Mouse (Mus musculus) left cerebral cortex, postnatal 36 days (tissue): ENCODE measurements around the gene Lims1. TPM values are rescaled to one million over a fixed set of nuclear protein-coding genes. Genes with fewer than 3 reads are reported as not detected.

Source experiments
- DNase-seq, 2 experiments: peaks; one replicate each; pipeline ENCODE4 v3.0.0; 2021 to 2022; ENCODE audit warnings: low spot score in 2 of 2, mixed read lengths in 1 of 2
- intact Hi-C: fragments of 180-260 bp; cut with DNase I; formaldehyde crosslinking; loops from one replicate; pipeline ENCODE4 v1.15.1; 2025
- total RNA-seq, 2 experiments: library from RNA; stranded (reverse); gene quantifications; 2 replicates each; pipeline ENCODE4 v1.2.3; 2021

The Lims1 gene
- total RNA-seq, 2 experiments from 2014 or later = 21.2 to 23.2 TPM

GRCm38 (mm10) chr10:58412852-58413251 lies 89.6 kb downstream of the Lims1 start:
- no peak for DNase-seq
- intact Hi-C loops = no loop called here

- intact Hi-C loops = no loop called here
- DNase-seq = no peak
Measured at GRCm38 (mm10) chr10:58416702-58417101, 93.4 kb downstream of the Lims1 start.

- intact Hi-C loops = no loop called here
Measured at GRCm38 (mm10) chr10:58418290-58418971, 95.2 kb downstream of the Lims1 start.

GRCm38 (mm10) chr10:58427930-58428329 lies 104.7 kb downstream of the Lims1 start:
- intact Hi-C loops = no loop called here
- DNase-seq = no peak

More at GRCm38 (mm10) chr10:58418290-58418971, 95.2 kb downstream of the Lims1 start:
- DNase-seq = no peak

GRCm38 (mm10) chr10:58445850-58446249 lies 122.6 kb downstream of the Lims1 start:
- intact Hi-C loops = loop anchor here (2.0 to 5.0 kb wide), 2 partner anchors 64 to 83 kb away; no protein-coding TSS in a partner anchor
- no peak for DNase-seq

GRCm38 (mm10) chr10:58446384-58447279 lies 123.4 kb downstream of the Lims1 start, which contains the start of gene Ranbp2:
Gene Ranbp2, plus strand, starts transcription at chr10:58446920.
- peak; percentile 99 for DNase-seq
- intact Hi-C loops = loop anchor here (2.0 to 5.0 kb wide), 2 partner anchors 64 to 84 kb away; no protein-coding TSS in a partner anchor

- DNase-seq = no peak
- intact Hi-C loops = loop anchor here (2.0 to 5.0 kb wide), 2 partner anchors 65 to 85 kb away; no protein-coding TSS in a partner anchor
Measured at GRCm38 (mm10) chr10:58447280-58447781, 124.1 kb downstream of the Lims1 start.

- intact Hi-C loops = no loop called here
- no peak for DNase-seq
Measured at GRCm38 (mm10) chr10:58451575-58451974, 128.3 kb downstream of the Lims1 start.

- DNase-seq = no peak
- intact Hi-C loops = no loop called here
Measured at GRCm38 (mm10) chr10:58452185-58452584, 128.9 kb downstream of the Lims1 start.

GRCm38 (mm10) chr10:58459896-58460295 lies 136.6 kb downstream of the Lims1 start:
- DNase-seq = no peak
- intact Hi-C loops = loop anchor here (10.0 kb wide), 1 partner anchor 185 kb away; no protein-coding TSS in a partner anchor

Other genes with a start within 250 kb of the Lims1 start
- gene AW822073, start 98.5 kb upstream of the Lims1 start, total RNA-seq = not detected
- gene Duxf3, start 90.8 kb upstream of the Lims1 start, total RNA-seq = not detected
- not detected for gene Gm4981, start 86.8 kb upstream of the Lims1 start, total RNA-seq
- gene Gcc2, start 68.0 kb upstream of the Lims1 start, total RNA-seq = 10 to 100 TPM; 90.7 to 98.7 TPM
- 10 to 100 TPM; 75.6 to 96.8 TPM for gene Ranbp2, start 123.5 kb downstream of the Lims1 start, total RNA-seq
- gene Ccdc138, start 174.5 kb downstream of the Lims1 start, total RNA-seq = 1 to 10 TPM; 3.8 to 4.3 TPM